Mouse (Mus musculus): ENCODE measurements around the gene Olfr62. TPM values are rescaled to one million over a fixed set of nuclear protein-coding genes. Genes with fewer than 3 reads are reported as not detected.

Olfr62 gene
- total RNA-seq (2021) = not detected

GRCm38 (mm10) chr4:118658652-118659051 is at the start of gene Olfr62:
Gene Olfr62 (plus strand): TSS chr4:118658952.
- no peak for DNase-seq

- no peak for DNase-seq
Measured at GRCm38 (mm10) chr4:118609836-118610235, 48.9 kb upstream of the Olfr62 start.

DNA sequence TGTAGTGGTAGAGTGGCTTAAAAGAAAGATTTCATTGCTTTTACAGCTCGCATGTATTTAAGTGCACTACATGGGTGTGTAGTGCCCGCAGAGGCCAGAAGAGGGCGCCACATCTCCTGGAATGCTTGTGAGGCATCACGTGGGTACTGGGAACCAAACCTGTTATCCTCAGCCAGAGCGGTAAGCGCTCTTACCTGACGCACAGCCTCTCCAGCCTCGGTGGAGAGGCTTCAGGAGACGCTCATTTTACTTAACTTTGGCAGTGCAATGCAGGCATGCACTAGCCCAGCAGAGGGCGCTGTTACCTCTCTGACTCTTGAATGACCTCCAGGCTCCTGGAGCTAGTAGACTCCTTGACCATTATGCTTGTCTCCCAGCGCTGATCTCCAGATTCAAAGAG is 46.1 kb upstream of the Olfr62 start:
- DNase-seq = peak; percentile 63

GRCm38 (mm10) chr4:118615412-118615811 is 43.3 kb upstream of the Olfr62 start:
- no peak for DNase-seq

- DNase-seq = peak; percentile 91
Measured at GRCm38 (mm10) chr4:118620279-118620966, 38.3 kb upstream of the Olfr62 start, which contains the start of the genes Cfap57 and Ebna1bp2. Gene Cfap57 (minus strand): TSS chr4:118620777. Gene Ebna1bp2 (plus strand): TSS chr4:118620799.

DNA sequence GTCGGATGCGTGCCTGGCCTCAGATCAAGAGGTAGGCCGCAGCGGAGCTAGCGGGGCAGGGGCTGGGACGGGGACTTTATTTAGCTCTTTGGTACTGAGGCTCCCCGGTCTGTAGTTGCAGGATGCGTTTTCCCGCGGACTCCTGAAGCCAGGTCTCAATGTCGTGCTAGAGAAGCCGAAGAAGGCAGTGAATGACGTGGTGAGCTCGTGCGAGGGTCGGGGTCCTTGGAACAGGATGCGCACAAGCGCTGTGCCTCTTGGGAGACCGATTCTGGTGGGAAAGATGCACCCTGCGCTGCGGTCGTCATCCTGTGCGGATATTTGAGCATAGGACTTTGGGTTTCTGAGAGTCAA is 37.8 kb upstream of the Olfr62 start:
- DNase-seq = no peak

DNA sequence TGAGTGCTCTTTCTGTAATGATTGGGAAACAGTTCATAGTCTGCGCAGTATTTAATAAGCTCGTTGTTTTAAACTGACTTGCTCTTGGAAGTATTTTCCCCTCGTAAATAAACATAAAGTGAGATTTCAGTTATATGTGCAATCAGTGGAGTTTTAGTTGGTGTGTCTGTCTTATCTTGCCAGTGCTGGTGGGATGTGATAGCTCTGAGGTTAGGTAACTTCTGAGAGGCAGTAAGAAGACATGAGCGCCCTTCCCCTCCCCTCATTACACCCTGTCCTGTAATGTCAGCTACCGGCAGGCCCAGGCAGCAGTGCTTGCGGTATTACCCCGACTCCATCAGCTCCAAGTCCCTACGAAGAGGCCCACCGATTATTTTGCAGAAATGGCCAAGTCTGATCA is 37.0 kb upstream of the Olfr62 start:
- no peak for DNase-seq

GRCm38 (mm10) chr4:118630261-118630660 is 28.5 kb upstream of the Olfr62 start:
- no peak for DNase-seq

DNA sequence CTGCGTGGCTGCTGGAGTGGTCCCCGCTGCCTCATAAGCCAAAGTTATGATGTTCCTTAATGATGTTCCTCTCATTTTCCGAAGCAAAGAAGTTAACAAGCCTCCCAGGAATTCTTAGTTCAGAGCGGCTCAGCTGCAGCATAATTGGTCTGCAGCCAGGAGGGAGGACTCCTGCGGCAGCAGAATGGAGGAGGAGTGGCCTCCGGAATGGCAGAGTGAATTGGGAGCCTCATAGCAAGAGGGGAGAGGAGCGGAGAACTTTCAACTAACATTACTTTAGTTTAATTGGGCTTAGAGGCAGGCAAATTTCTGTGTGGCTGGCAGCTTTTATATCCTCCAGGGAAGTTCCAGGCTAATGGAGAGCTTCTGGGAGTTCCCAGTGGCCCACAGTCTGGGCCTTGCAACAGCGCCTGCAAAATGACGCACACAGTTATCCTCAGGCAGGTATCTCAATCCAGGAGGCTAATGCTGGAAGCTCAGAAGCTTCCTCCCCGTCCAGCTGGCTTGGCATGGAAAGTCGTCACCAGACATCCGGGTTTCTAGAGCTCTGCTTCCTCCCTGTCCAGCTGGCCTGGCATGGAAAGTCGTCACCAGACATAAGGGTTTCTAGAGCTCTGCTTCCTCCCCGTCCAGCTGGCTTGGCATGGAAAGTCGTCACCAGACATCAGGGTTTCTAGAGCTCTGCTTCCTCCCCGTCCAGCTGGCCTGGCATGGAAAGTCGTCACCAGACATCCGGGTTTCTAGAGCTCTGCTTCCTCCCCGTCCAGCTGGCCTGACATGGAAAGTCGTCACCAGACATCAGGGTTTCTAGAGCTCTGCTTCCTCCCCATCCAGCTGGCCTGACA is 16.2 kb upstream of the Olfr62 start:
- peak; percentile 41 for DNase-seq

- DNase-seq = peak; percentile 75
Measured at GRCm38 (mm10) chr4:118645234-118645633, 13.5 kb upstream of the Olfr62 start.

DNA sequence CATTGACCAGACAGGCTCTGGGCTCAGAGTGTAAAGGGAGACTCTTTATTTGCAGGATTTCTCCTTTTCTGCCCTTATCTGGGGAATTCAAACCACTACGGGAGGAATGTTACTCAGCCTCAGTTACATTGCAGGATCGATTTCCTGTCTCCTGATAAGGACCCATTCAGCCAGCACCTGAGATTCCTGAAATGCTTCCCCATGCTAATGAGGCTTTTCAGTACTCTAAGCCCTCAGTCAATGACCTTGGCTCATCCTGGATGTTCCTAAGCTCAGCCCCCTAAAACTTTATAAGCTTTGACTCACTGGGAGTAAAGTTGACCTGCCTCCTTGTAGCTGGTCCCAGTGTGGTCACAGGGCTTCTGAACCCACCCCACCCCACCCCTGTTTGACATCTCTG is 28.3 kb downstream of the Olfr62 start:
- DNase-seq = no peak

GRCm38 (mm10) chr4:118692412-118692973 is 33.7 kb downstream of the Olfr62 start, which contains the start of gene Olfr1342:
Gene Olfr1342 (minus strand): TSS chr4:118692756.
- no peak for DNase-seq

GRCm38 (mm10) chr4:118693812-118694211 is 35.1 kb downstream of the Olfr62 start:
- DNase-seq = no peak

GRCm38 (mm10) chr4:118703223-118703622 is 44.5 kb downstream of the Olfr62 start, which contains the start of gene Olfr1341:
Gene Olfr1341 (plus strand): TSS chr4:118703523.
- no peak for DNase-seq

DNA sequence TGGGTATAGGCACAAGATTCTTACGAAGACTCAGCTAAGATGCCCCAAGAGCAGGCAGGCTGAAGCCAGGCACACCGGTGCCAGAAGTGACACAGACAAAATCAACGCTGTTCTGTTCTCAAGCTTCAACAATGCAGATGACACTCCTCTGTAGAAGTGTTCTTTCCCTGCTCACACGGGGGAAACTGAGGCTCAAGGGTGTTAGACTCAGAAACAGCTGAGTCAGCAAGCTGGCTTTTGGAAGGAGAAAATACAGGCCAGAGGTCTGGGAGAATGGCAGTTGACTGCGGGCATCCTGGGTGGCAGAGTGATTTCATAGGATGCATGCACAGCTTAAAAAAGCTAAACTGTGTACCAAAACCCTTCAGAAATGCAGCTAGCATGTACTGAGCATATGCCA is 49.3 kb downstream of the Olfr62 start:
- no peak for DNase-seq

DNA sequence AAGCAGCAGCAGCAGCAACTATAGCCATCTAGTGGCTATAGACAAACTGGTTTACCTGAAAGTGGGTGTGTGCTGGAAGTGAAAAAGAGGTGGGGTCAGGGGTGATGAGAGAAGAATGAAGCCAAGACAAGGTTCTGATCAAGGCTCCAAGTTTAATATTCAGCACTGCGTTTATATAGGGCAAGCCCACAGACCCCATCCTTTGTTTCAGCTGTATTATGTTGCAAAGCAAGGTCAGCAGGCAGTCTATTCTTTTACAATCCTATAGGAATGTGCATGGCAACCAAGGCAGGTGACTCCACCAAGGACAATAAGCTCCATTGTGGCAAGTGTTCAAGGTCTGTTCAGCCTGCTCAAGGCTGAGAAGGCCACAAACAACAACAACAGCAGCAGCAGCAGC is 52.9 kb downstream of the Olfr62 start:
- no peak for DNase-seq

Other genes with a start within 250 kb of the Olfr62 start
- gene Szt2, start 249.7 kb upstream of the Olfr62 start, total RNA-seq (2021) = 10 to 100 TPM; 17.1 to 17.7 TPM
- 10 to 100 TPM; 60.2 to 60.5 TPM for gene Med8, start 249.6 kb upstream of the Olfr62 start, total RNA-seq (2021)
- 10 to 100 TPM; 38.0 to 44.4 TPM for gene Elovl1, start 230.9 kb upstream of the Olfr62 start, total RNA-seq (2021)
- 10 to 100 TPM; 68.2 to 73.1 TPM for gene Cdc20, start 221.6 kb upstream of the Olfr62 start, total RNA-seq (2021)
- gene Mpl, start 201.4 kb upstream of the Olfr62 start, total RNA-seq (2021) = under 1 TPM in 1 of 2 experiments, not detected in 1; 0.14 TPM
- 10 to 100 TPM; 86.2 to 88.9 TPM for gene Tie1, start 168.9 kb upstream of the Olfr62 start, total RNA-seq (2021)
- not detected for gene 2610528J11Rik, start 132.0 kb upstream of the Olfr62 start, total RNA-seq (2021)
- under 1 TPM; 0.24 to 0.32 TPM for gene Tmem125, start 114.9 kb upstream of the Olfr62 start, total RNA-seq (2021)
- under 1 TPM in 1 of 2 experiments, not detected in 1; 0.18 TPM for gene Cfap57, start 38.2 kb upstream of the Olfr62 start, total RNA-seq (2021)
- gene Ebna1bp2, start 38.2 kb upstream of the Olfr62 start, total RNA-seq (2021) = 10 to 100 TPM; 43.0 to 51.1 TPM
- gene Olfr1342, start 33.8 kb downstream of the Olfr62 start, total RNA-seq (2021) = not detected
- not detected for gene Olfr1341, start 44.6 kb downstream of the Olfr62 start, total RNA-seq (2021)
- gene Olfr1340, start 61.2 kb downstream of the Olfr62 start, total RNA-seq (2021) = not detected
- not detected for gene Olfr1339, start 73.2 kb downstream of the Olfr62 start, total RNA-seq (2021)
- gene Olfr1338, start 99.8 kb downstream of the Olfr62 start, total RNA-seq (2021) = not detected
- gene Olfr1337, start 123.6 kb downstream of the Olfr62 start, total RNA-seq (2021) = not detected
- not detected for gene Olfr1335, start 151.0 kb downstream of the Olfr62 start, total RNA-seq (2021)
- not detected for gene Olfr1333, start 177.3 kb downstream of the Olfr62 start, total RNA-seq (2021)
- not detected for gene Olfr1331, start 205.7 kb downstream of the Olfr62 start, total RNA-seq (2021)
- not detected for gene Olfr1330, start 229.6 kb downstream of the Olfr62 start, total RNA-seq (2021)